Mouse (Mus musculus): ENCODE data around the gene Clip4. TPM values are rescaled to one million over a fixed set of nuclear protein-coding genes. Genes with fewer than 3 reads are reported as not detected.

Gene Clip4
- polyA plus RNA-seq, 1 experiment from 2014 or later = 13.2 TPM

DNA sequence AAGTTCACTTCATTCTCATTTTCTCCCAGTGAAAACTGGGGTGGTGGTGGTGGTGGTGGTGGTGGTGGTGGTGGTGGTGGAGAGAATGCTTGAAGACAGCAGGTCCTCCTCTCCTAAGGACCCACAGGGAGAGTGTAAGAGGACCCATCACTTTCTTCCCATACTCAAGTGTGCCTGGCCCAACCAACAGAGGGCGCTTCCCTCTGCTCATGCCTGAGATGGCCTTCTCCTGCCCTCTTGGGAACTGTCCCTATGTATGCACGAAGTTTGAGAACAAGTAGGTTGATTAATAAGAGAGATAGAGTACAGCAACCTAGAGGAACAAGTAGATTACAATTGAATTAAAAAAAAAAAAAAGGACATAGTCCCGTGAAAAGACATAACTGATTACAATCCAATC, 140.8 kb downstream of the Clip4 start:
- no peaks in the 10 kb centered on the region for H3K4me1 ChIP-seq (replicated peaks)
- H3K27me3 ChIP-seq = no peaks in the 10 kb centered on the region
- H3K36me3 ChIP-seq = no peaks in the 10 kb centered on the region
- ATAC-seq (ENCODE audit: low FRiP score) = no peak
- 43% methylated on average over 3 of the region's 3 CpGs for WGBS
- no peak overlapping the region for H3K9ac ChIP-seq
- no peak overlapping the region for H3K27ac ChIP-seq
- no peaks in the 10 kb centered on the region for H3K9me3 ChIP-seq
- no peak overlapping the region for H3K4me2 ChIP-seq
- H3K4me3 ChIP-seq = no peak overlapping the region

GRCm38 (mm10) chr17:71913188-71913587, 144.9 kb downstream of the Clip4 start:
- Histone ChIP-seq H3K4me1 (replicated peaks) (no peaks in the 10 kb centered on the region), H3K4me3 (no peak overlapping the region), H3K36me3 (no peaks in the 10 kb centered on the region), H3K27ac (no peak overlapping the region), H3K9ac (no peak overlapping the region), H3K9me3 (no peaks in the 10 kb centered on the region), H3K27me3 (no peaks in the 10 kb centered on the region), H3K4me2 (no peak overlapping the region)
- ATAC-seq (ENCODE audit: low FRiP score) = no peak
- WGBS = 78% methylated on average over 3 of the region's 3 CpGs

Other genes starting within 250 kb of the Clip4 start
- gene Ndc80, start 241.6 kb upstream of the Clip4 start, polyA plus RNA-seq (2015; fragmentation: Nextera tagmentation; extraction: Ambion mirVana) = 10.3 and 11.5 TPM in 2 replicates
- 0.65 and 1.1 TPM in 2 replicates for gene Spdya, start 216.4 kb upstream of the Clip4 start, polyA plus RNA-seq (2015; fragmentation: Nextera tagmentation; extraction: Ambion mirVana)
- gene Wdr43, start 152.6 kb upstream of the Clip4 start, polyA plus RNA-seq (2015; fragmentation: Nextera tagmentation; extraction: Ambion mirVana) = 47.4 and 52.8 TPM in 2 replicates
- gene Togaram2, start 95.2 kb upstream of the Clip4 start, polyA plus RNA-seq (2015; fragmentation: Nextera tagmentation; extraction: Ambion mirVana) = 0.35 and 0.53 TPM in 2 replicates
- gene Pcare, start 15.6 kb upstream of the Clip4 start, polyA plus RNA-seq (2015; fragmentation: Nextera tagmentation; extraction: Ambion mirVana) = not detected in 2 replicates